Mouse (Mus musculus): Measurements from ENCODE around the gene Ppp1r13b.

- TF ChIP-seq CTCF (IDR thresholded peaks at IDR 0.05; ENCODE audit: insufficient read depth, low read length) (no peak), POLR2A (IDR thresholded peaks at IDR 0.05; ENCODE audit: borderline replicate concordance, extremely low read depth, low read depth, low read length) (no peak)
These were observed 30.8 kb upstream of the Ppp1r13b start for GRCm38 (mm10) chr12:111938623-111939177.
